Mouse (Mus musculus) embryonic facial prominence, embryonic 15.5 days (tissue): ENCODE measurements at regions not wholly inside any gene's neighbourhood (a gene's known extent, or its start where the extent isn't known, plus 50 kb on each side); places are given as distances from the start of the nearest gene placed in this dataset.

Experiments
- ATAC-seq: fragments of 200-750 bp; cut with Nextera tagmentation; 2 replicates; pipeline ENCODE4 v1.8.0; 2017; ENCODE audit warnings: low read depth, moderate TSS enrichment; ENCODE audit not compliant: insufficient number of reproducible peaks, low FRiP score, low TSS enrichment
- H3K27ac ChIP-seq: fragments of 300-500 bp; sonication (generic); replicated peaks from 2 replicates; pipeline ENCODE4 v1.5.1; 2015; ENCODE audit warnings: mild to moderate bottlenecking, inconsistent platforms
- H3K27me3 ChIP-seq: fragments of 300-500 bp; sonication (generic); 2 replicates; pipeline ENCODE4 v1.6.1; 2015; ENCODE audit warnings: inconsistent platforms
- H3K36me3 ChIP-seq: fragments of 300-500 bp; sonication (generic); 2 replicates; pipeline ENCODE4 v1.6.1; 2015; ENCODE audit warnings: mild to moderate bottlenecking, inconsistent platforms
- H3K4me1 ChIP-seq: fragments of 300-500 bp; sonication (generic); 2 replicates; pipeline ENCODE4 v1.6.1; 2015; ENCODE audit warnings: inconsistent platforms
- H3K4me2 ChIP-seq: fragments of 300-500 bp; sonication (generic); replicated peaks from 2 replicates; pipeline ENCODE4 v1.6.1; 2015; ENCODE audit warnings: mild to moderate bottlenecking, inconsistent platforms
- H3K4me3 ChIP-seq: fragments of 300-500 bp; sonication (generic); replicated peaks from 2 replicates; pipeline ENCODE4 v1.5.1; 2015; ENCODE audit warnings: mild to moderate bottlenecking, inconsistent platforms
- H3K9ac ChIP-seq: fragments of 300-500 bp; sonication (generic); 2 replicates; pipeline ENCODE4 v1.6.1; 2015; ENCODE audit warnings: inconsistent platforms
- H3K9me3 ChIP-seq: fragments of 300-500 bp; sonication (generic); replicated peaks from 2 replicates; pipeline ENCODE4 v1.6.1; 2016; ENCODE audit warnings: inconsistent platforms
- WGBS: fragments of 180-500 bp; shearing (Covaris S2); methylation state at CpG from one replicate; pipeline ENCODE4 v1.1.7; 2015; 5-methylcytosine and 5-hydroxymethylcytosine counted together

DNA sequence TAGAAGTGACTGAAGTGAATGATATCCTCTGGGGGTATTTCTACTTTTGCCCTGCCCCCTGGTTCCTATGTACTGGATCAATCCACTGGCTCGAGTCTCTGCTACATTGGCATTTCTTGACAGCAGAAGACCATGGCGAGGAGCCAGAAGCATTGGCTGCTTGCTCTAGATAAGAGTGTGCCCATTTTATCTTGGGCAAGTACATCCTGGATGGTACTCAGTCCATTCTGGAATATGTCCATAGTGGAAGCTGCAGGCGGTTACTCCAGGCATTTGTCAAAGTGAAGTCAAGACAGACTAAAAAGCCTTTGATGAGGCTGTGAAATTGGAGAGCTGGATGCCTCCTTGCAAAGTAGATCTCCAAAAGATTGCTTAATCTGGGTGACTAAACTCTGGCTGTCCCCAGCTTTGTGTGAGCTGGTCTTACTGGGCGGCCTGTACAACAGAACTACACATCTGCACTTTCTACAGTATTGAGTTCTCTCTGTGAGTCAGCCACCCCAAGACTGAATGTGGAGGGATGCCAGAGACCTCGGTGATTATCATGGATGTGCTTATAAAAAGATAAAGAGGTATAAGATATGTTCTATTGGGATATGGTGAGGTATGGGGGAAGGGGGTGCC lies 222.6 kb upstream of the Peli2 start:
- no peak for ATAC-seq
- no peak overlapping the region for H3K9ac ChIP-seq
- no peak overlapping the region for H3K4me2 ChIP-seq
- H3K9me3 ChIP-seq = no peaks in the 10 kb centered on the region
- no peaks in the 10 kb centered on the region for H3K4me1 ChIP-seq
- no peaks in the 10 kb centered on the region for H3K36me3 ChIP-seq
- no peak overlapping the region for H3K27ac ChIP-seq
- 74% methylated on average over 5 of the region's 5 CpGs for WGBS
- no peak overlapping the region for H3K4me3 ChIP-seq
- H3K27me3 ChIP-seq = no peaks in the 10 kb centered on the region

- no peak for ATAC-seq
- Histone ChIP-seq H3K4me3 (no peak overlapping the region), H3K9ac (no peak overlapping the region), H3K9me3 (no peaks in the 10 kb centered on the region), H3K27ac (no peak overlapping the region), H3K36me3 (no peaks in the 10 kb centered on the region), H3K27me3 (no peaks in the 10 kb centered on the region), H3K4me2 (no peak overlapping the region), H3K4me1 (no peaks in the 10 kb centered on the region)
- WGBS = 78% methylated on average over 4 of the region's 4 CpGs
Measured at GRCm38 (mm10) chr14:47898605-47899004, 222.0 kb upstream of the Peli2 start.

DNA sequence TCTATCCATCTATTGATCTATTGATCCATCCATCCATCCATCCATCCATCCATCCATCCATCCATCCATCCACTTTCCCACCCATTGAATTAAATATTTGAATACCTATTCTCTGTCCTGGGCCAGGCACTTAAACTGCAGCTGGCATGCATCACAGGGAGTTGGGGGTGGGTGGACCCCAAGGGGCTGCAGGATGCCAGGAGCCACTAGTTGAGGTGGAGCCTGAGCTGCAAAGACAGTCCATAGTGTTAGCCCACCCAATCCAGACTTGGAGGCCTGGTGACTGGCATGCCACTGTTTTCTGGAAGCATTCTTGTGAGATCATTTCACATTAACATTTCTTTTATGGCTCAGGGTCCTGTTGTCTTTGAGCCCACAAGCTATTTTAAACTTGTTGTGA lies 215.3 kb upstream of the Peli2 start:
- no peaks in the 10 kb centered on the region for H3K4me1 ChIP-seq
- H3K36me3 ChIP-seq = no peaks in the 10 kb centered on the region
- no peak overlapping the region for H3K4me2 ChIP-seq
- no peak for ATAC-seq
- no peaks in the 10 kb centered on the region for H3K9me3 ChIP-seq
- no peak overlapping the region for H3K9ac ChIP-seq
- H3K27ac ChIP-seq = no peak overlapping the region
- H3K27me3 ChIP-seq = no peaks in the 10 kb centered on the region
- H3K4me3 ChIP-seq = no peak overlapping the region

DNA sequence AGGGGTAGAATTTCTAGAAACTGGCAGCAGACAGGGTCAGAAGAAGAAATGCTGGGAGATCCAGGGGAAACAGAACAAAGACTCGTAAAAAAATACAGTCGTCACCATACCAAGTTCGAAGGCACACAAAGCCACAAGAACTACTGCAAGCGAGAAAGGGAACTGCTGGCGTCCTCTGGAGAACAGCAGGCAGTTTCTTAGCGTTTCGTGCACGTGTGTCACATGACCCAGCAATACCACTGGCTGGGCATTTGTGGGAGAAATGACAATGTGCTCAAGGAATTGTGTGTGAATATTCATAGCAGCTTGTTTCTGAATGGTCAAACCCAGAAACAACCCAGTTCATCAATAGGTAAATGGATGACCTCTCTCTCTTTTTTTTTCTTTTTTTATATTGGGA lies 211.5 kb upstream of the Peli2 start:
- peaks cover 8% of the 10 kb centered on the region; the same call in 1 of the 2 replicates for H3K4me1 ChIP-seq
- H3K27me3 ChIP-seq = no peaks in the 10 kb centered on the region
- no peak overlapping the region for H3K4me3 ChIP-seq
- H3K4me2 ChIP-seq = no peak overlapping the region
- H3K9ac ChIP-seq = no peak overlapping the region
- no peaks in the 10 kb centered on the region for H3K9me3 ChIP-seq
- WGBS = 52% methylated on average over 8 of the region's 8 CpGs
- no peaks in the 10 kb centered on the region for H3K36me3 ChIP-seq
- no peak overlapping the region for H3K27ac ChIP-seq
- ATAC-seq = no peak

GRCm38 (mm10) chr14:47910741-47911295 lies 209.8 kb upstream of the Peli2 start:
- Histone ChIP-seq H3K36me3 (no peaks in the 10 kb centered on the region), H3K27me3 (no peaks in the 10 kb centered on the region), H3K4me1 (peaks cover 8% of the 10 kb centered on the region; the same call in 1 of the 2 replicates), H3K4me3 (no peak overlapping the region), H3K9ac (no peak overlapping the region), H3K27ac (no peak overlapping the region), H3K4me2 (no peak overlapping the region), H3K9me3 (no peaks in the 10 kb centered on the region)
- 47% methylated on average over 6 of the region's 6 CpGs for WGBS
- ATAC-seq = no peak

DNA sequence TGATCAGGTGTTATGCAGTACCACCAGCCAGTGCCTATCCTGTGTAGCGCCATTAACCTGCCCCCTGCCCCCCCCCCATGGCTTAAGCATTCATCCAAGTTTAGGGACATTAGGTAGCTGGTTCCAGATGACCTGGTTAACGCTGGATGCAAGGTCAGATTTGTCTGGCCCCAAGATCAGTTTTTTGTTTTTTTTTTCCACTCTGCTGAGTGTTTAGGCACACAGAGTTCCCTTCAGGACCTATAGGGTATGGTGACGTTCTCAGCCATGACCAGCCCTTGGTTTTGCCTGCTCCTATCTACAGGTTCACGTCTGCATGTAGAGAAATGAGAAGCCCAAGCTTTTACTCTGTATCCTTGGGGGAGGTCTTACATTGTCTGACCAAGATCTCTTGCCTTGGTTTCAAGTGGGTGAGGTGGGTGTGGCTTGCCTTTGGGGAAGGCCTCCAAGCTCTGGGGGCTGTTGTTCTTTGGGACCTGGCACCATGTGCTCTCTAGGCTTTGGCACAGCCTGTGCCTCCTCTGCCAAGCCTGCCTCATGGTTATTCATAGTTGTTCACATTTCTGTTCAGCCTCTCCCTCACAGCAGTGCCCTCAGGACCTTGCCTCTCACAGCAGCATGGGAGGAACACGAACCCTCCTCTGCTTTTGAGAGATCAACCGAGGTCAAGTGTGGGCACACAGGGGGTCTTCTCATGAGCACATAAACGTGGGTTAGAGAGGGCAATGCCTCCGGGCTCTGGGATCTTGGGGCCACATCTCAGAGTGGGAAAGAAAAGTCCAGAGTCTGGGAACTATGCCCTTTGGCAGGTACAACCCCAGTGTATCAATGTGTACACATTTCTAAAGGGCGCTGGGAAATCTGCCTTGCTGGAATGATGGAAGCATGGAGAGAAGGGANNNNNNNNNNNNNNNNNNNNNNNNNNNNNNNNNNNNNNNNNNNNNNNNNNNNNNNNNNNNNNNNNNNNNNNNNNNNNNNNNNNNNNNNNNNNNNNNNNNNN lies 208.8 kb upstream of the Peli2 start:
- peaks cover 8% of the 10 kb centered on the region; the same call in 1 of the 2 replicates for H3K4me1 ChIP-seq
- H3K27ac ChIP-seq = no peak overlapping the region
- 67% methylated on average over 9 of the region's 9 CpGs for WGBS
- no peaks in the 10 kb centered on the region for H3K27me3 ChIP-seq
- H3K36me3 ChIP-seq = no peaks in the 10 kb centered on the region
- no peak overlapping the region for H3K4me2 ChIP-seq
- ATAC-seq = no peak
- no peak overlapping the region for H3K9ac ChIP-seq
- H3K9me3 ChIP-seq = no peaks in the 10 kb centered on the region
- no peak overlapping the region for H3K4me3 ChIP-seq

DNA sequence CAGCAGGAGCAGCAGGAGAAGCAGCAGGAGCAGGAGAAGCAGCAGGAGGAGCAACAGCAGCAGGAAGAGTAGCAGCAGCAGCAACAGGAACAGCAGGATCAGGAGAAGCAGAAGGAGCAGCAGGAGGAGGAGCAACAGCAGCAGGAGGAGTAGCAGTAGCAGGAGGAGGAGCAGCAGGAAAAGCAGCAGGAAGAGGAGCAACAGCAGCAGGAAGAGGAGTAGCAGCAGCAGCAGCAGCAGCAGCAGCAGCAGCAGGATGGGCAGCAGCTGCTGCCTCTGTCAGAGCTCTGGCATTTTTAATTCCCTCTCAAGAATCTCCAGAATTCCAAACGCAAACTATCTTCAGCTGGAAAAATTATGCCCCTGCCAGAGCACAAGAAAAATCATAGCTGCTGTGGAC lies 205.0 kb upstream of the Peli2 start:
- Histone ChIP-seq H3K9ac (no peak overlapping the region), H3K4me2 (no peak overlapping the region), H3K27me3 (no peaks in the 10 kb centered on the region), H3K27ac (0 out of 2 replicates have a peak overlapping the region, but pooled peaks have one; percentile 24), H3K9me3 (no peaks in the 10 kb centered on the region), H3K4me3 (no peak overlapping the region), H3K36me3 (no peaks in the 10 kb centered on the region), H3K4me1 (peaks cover 6% of the 10 kb centered on the region; the same call in 1 of the 2 replicates)
- ATAC-seq = no peak
- 31% methylated on average over 1 of the region's 1 CpGs for WGBS

DNA sequence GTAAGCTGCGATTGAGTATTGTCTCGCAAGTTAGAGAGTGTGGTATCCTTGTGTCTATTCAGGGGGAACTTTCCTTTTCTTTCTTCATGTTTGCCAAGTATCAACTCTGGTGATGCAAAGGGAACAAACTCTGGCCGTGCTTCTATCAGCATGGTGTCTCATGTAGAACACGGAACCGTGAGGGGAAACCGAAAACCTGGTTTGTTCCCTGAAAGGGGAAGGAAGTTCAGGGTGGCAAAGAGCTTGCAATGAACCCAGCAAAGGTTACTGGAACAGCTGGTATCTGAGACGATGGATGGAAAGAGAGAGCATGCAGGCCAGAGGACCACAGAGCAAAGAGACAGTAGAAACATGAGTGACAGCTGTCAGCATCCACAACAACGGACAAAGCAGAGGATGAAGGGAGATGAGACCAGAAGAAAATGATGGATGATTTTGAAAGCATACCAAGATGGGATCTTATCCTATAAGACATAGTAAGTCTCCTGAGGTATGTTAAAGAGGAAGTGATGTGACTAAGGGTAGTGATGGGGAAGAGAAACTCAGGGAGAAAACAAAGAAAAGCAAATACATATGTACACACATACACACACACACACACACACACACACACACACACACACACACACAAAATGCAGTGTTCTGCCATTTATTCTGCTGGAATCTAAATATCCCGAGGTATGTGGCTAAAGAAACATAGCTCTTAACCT lies 199.8 kb upstream of the Peli2 start:
- no peak overlapping the region for H3K4me3 ChIP-seq
- H3K27me3 ChIP-seq = no peaks in the 10 kb centered on the region
- no peak overlapping the region for H3K4me2 ChIP-seq
- WGBS = 87% methylated on average over 9 of the region's 9 CpGs
- no peaks in the 10 kb centered on the region for H3K9me3 ChIP-seq
- no peaks in the 10 kb centered on the region for H3K36me3 ChIP-seq
- no peak for ATAC-seq
- no peak overlapping the region for H3K27ac ChIP-seq
- no peak overlapping the region for H3K9ac ChIP-seq
- no peaks in the 10 kb centered on the region for H3K4me1 ChIP-seq

GRCm38 (mm10) chr14:47921811-47922277 lies 198.8 kb upstream of the Peli2 start:
- no peaks in the 10 kb centered on the region for H3K27me3 ChIP-seq
- no peak overlapping the region for H3K4me2 ChIP-seq
- H3K4me1 ChIP-seq = no peaks in the 10 kb centered on the region
- no peak for ATAC-seq
- no peak overlapping the region for H3K9ac ChIP-seq
- WGBS = 62% methylated on average over 10 of the region's 10 CpGs
- no peaks in the 10 kb centered on the region for H3K9me3 ChIP-seq
- H3K36me3 ChIP-seq = no peaks in the 10 kb centered on the region
- H3K4me3 ChIP-seq = no peak overlapping the region
- H3K27ac ChIP-seq = no peak overlapping the region

DNA sequence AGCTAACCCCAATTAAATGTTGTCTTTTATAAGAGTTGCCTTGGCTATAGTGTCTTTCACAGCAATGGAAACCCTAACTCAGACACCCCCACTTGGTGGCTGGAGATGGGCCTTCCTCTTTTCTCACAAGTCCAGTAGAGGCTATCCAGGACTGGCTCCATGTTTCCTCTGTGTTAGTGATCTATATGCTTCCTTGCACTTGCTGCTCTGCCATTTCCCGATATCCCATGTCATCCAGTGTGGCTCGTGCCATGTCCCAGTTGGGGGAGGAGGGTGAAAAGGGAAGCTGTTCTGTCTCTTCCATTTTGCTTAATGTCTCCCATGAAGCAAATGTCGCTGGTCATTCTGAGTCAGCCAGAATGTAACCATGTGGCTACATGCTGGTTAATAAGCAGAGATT lies 194.2 kb upstream of the Peli2 start:
- no peaks in the 10 kb centered on the region for H3K36me3 ChIP-seq
- H3K27me3 ChIP-seq = no peaks in the 10 kb centered on the region
- H3K4me1 ChIP-seq = no peaks in the 10 kb centered on the region
- H3K4me2 ChIP-seq = no peak overlapping the region
- ATAC-seq = no peak
- 90% methylated on average over 3 of the region's 3 CpGs for WGBS
- no peaks in the 10 kb centered on the region for H3K9me3 ChIP-seq
- no peak overlapping the region for H3K27ac ChIP-seq
- no peak overlapping the region for H3K9ac ChIP-seq
- H3K4me3 ChIP-seq = no peak overlapping the region

- Histone ChIP-seq H3K4me3 (no peak overlapping the region), H3K4me2 (no peak overlapping the region), H3K4me1 (0 out of 2 replicates have a peak, but pooled peaks cover 13% of the 10 kb centered on the region), H3K36me3 (no peaks in the 10 kb centered on the region), H3K27me3 (no peaks in the 10 kb centered on the region), H3K9me3 (no peaks in the 10 kb centered on the region), H3K27ac (no peak overlapping the region), H3K9ac (no peak overlapping the region)
- no peak for ATAC-seq
- WGBS = 95% methylated on average over 6 of the region's 6 CpGs
Measured at GRCm38 (mm10) chr14:47935401-47935800, 185.2 kb upstream of the Peli2 start.
